Mouse (Mus musculus) hindbrain, postnatal 0 days (tissue): ENCODE measurements around the gene Shisa3. TPM values are rescaled to one million over a fixed set of nuclear protein-coding genes. Genes with fewer than 3 reads are reported as not detected.

ENCODE experiments used
- ATAC-seq: fragments of 200-750 bp; cut with Nextera tagmentation; 2 replicates; pipeline ENCODE4 v1.8.0; 2017; ENCODE audit warnings: mild to moderate bottlenecking, moderate TSS enrichment, moderate library complexity
- DNase-seq: peaks from one replicate; pipeline ENCODE4 v3.0.0-alpha.2; 2015; ENCODE audit warnings: low spot score
- H3K27ac ChIP-seq: fragments of 300-500 bp; sonication (generic); 2 replicates; pipeline ENCODE4 v1.5.1; 2014; ENCODE audit warnings: mild to moderate bottlenecking
- H3K27me3 ChIP-seq: fragments of 300-500 bp; sonication (generic); 2 replicates; pipeline ENCODE4 v1.6.1; 2014; ENCODE audit warnings: low read length, mixed read lengths; ENCODE audit not compliant: insufficient read depth
- H3K36me3 ChIP-seq: fragments of 300-500 bp; sonication (generic); 2 replicates; pipeline ENCODE4 v1.6.1; 2014; ENCODE audit warnings: low read length, mixed read lengths; ENCODE audit not compliant: insufficient read depth
- H3K4me1 ChIP-seq: fragments of 300-500 bp; sonication (generic); 2 replicates; pipeline ENCODE4 v1.6.1; 2014; ENCODE audit warnings: antibody characterized with exemption, low read length, mixed read lengths; ENCODE audit not compliant: insufficient read depth
- H3K4me2 ChIP-seq: fragments of 300-500 bp; sonication (generic); 2 replicates; pipeline ENCODE4 v1.6.1; 2014; ENCODE audit warnings: low read depth, mild to moderate bottlenecking, low read length, moderate library complexity, mixed read lengths
- H3K4me3 ChIP-seq: fragments of 300-500 bp; sonication (generic); 2 replicates; pipeline ENCODE4 v1.5.1; 2014; ENCODE audit warnings: low read length
- H3K9ac ChIP-seq: fragments of 300-500 bp; sonication (generic); replicated peaks from 2 replicates; pipeline ENCODE4 v1.6.1; 2014; ENCODE audit warnings: mild to moderate bottlenecking, low read length, moderate library complexity, mixed read lengths
- H3K9me3 ChIP-seq: fragments of 300-500 bp; sonication (generic); 2 replicates; pipeline ENCODE4 v1.6.1; 2016; ENCODE audit warnings: low read length, mixed read lengths
- CTCF ChIP-seq: IDR thresholded peaks from 2 replicates; pipeline ENCODE4 v1.5.1; 2016; ENCODE audit warnings: antibody characterized with exemption, control low read depth, low read depth
- WGBS: fragments of 180-500 bp; shearing (Covaris S2); extraction: QIAGEN DNeasy Blood & Tissue Kit; methylation state at CpG from one replicate; pipeline ENCODE4 v1.1.7; 2014; 5-methylcytosine and 5-hydroxymethylcytosine counted together
- polyA plus RNA-seq: library from polyadenylated mRNA; unstranded; fragments of >200 nt; fragmentation: Nextera tagmentation; extraction: Ambion mirVana; gene quantifications from 2 replicates; pipeline ENCODE4 v1.2.1, GENCODE M21; 2015
- total RNA-seq: library from RNA; depleted of rRNA; stranded (reverse); fragments of >200 nt; gene quantifications from 2 replicates; pipeline ENCODE4 v1.2.3, GENCODE M21; 2014

The Shisa3 gene
- total and polyA plus RNA-seq, 2 experiments from 2014 or later: 1.6 to 3.2 TPM

DNA sequence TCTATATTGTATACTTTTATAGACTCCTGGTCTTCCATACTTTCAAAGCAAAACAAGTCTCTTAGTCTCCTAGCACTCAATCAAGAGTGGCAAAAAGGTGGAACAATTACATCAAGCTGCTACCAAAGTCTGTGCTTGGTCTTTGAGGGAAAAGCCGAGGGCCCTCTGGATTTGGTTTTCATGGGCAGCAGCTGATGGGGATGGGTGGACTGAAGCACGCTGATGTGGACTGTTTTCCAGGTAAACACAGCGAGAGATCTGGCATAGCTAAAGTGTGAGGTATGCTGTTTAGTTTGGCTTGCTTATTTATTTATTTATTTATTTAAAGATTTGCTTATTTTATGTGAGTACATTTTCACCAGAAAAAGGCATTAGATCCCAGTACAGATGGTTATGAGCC, 45.9 kb downstream of the Shisa3 start:
- no peak overlapping the region for H3K9ac ChIP-seq
- DNase-seq: no peak
- H3K27me3 ChIP-seq: no peaks in the 10 kb centered on the region
- no peak overlapping the region for H3K4me3 ChIP-seq
- TF ChIP-seq CTCF: no peak
- H3K4me1 ChIP-seq: no peaks in the 10 kb centered on the region
- no peak overlapping the region for H3K4me2 ChIP-seq
- WGBS: 98% methylated on average over 3 of the region's 3 CpGs
- H3K36me3 ChIP-seq: 0 out of 2 replicates have a peak, but pooled peaks cover 12% of the 10 kb centered on the region
- ATAC-seq: no peak
- H3K9me3 ChIP-seq: no peaks in the 10 kb centered on the region
- no peak overlapping the region for H3K27ac ChIP-seq

DNA sequence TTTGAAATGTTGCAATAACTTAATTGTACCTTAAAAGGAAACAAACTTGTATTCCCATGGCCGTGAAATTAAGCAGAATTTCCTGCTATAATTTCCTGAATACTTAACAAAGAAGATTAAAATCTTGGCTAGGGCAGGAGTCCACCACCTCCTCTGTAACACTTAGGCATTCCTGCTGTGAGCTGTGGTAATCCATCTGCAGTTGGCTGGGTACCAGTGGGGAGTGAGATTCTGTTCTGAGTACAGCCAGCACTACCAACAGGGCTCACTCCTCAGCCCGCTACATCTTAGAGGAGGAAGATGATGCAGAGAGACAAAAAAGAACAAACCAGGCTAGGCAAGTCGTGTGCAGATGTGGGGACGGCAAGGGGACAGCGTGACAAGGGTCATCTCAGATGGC, 46.9 kb downstream of the Shisa3 start:
- H3K27ac ChIP-seq: no peak overlapping the region
- DNase-seq (peak; percentile 46), ATAC-seq (0 out of 2 replicates have a peak, but pooled peaks have one; percentile 18)
- no peaks in the 10 kb centered on the region for H3K27me3 ChIP-seq
- no peak overlapping the region for H3K4me2 ChIP-seq
- TF ChIP-seq CTCF: no peak
- no peak overlapping the region for H3K4me3 ChIP-seq
- H3K9me3 ChIP-seq: no peaks in the 10 kb centered on the region
- H3K4me1 ChIP-seq: no peaks in the 10 kb centered on the region
- H3K9ac ChIP-seq: no peak overlapping the region
- 56% methylated on average over 5 of the region's 5 CpGs for WGBS
- H3K36me3 ChIP-seq: 0 out of 2 replicates have a peak, but pooled peaks cover 6% of the 10 kb centered on the region

DNA sequence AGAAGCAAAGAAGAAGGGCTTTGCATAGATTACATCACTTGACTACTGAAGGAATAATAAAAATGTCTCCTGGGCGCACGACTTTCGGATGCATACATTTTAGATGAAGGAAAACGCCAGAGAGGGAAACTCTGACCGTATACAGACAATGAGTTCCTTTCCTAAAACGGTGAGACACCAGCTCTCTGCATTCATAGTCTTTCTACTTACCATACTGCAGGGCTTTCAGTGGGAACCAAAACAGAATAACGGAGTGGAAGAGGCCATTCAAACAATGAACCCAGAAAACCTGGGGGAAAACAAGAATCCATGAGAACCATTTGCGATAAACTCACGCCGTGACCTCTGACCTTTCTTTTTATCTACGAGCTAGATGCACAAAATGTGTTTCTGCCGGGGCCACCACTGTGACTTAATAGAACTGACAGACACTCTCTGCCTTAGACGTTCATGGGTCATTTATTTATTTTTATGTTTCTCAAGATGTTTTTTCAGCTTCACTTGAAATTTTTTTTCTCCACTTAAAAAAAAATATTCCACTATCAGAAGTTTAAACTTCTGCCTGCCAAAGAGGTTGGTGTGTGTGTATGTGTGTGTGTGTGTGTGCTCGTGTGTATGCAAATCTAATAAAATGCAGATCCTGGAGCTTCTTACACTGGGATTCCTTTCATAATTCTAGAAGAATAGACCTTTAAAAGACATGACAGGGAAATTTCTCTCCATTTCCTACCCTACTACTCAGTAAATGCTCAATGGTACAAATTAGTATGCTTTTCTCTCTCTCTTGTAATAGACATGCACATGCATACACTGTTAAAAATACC, 48.2 kb downstream of the Shisa3 start:
- Histone ChIP-seq H3K9ac (no peak overlapping the region), H3K9me3 (no peaks in the 10 kb centered on the region), H3K4me3 (no peak overlapping the region), H3K36me3 (0 out of 2 replicates have a peak, but pooled peaks cover 6% of the 10 kb centered on the region), H3K27ac (no peak overlapping the region), H3K4me2 (no peak overlapping the region), H3K4me1 (no peaks in the 10 kb centered on the region), H3K27me3 (no peaks in the 10 kb centered on the region)
- no peak for DNase-seq
- 36% methylated on average over 14 of the region's 14 CpGs for WGBS
- no peak for TF ChIP-seq CTCF
- no peak for ATAC-seq

DNA sequence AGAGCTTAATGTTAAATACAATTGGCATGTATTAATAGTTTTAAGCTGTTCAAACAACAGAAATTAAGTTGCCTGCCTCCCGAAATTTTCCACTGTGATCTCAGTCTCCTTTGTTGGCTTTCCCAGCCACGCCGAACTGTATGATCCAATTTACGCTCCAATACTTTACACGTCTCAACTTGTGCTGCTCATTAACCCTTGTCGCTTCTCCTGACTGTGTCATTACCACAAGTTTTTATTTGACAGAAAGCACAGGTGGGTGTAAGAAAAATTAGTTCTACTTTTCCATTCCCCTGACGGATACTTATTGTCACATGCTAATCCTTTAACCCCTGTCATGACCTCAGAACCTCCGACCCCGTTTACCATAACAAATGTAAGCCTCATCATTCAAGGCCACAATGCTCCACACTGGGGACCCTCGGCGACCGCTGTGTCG, 49.2 kb downstream of the Shisa3 start:
- Histone ChIP-seq H3K4me3 (no peak overlapping the region), H3K27ac (no peak overlapping the region), H3K27me3 (no peaks in the 10 kb centered on the region), H3K9ac (no peak overlapping the region), H3K9me3 (no peaks in the 10 kb centered on the region), H3K36me3 (no peaks in the 10 kb centered on the region), H3K4me1 (no peaks in the 10 kb centered on the region), H3K4me2 (no peak overlapping the region)
- TF ChIP-seq CTCF: no peak
- 32% methylated on average over 13 of the region's 13 CpGs for WGBS
- DNase-seq: no peak
- no peak for ATAC-seq

DNA sequence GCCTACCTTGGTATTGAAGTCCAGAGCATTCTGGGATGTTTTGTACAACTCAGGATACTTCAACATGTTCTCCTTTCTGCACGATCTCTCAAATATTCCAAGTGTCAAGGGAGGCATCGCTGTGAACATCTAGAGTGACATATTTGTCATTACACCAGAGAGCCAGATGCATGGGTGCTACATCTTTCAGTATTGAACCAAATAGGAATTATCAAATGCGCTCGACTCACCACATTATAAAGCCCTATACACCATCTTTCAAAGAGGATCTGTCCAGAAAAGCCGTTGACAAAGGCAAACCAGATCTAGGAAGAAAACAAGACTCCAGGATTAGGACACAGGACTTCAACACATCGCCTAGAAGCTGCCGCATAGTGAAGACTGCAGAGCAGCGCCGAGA, 52.2 kb downstream of the Shisa3 start:
- H3K4me2 ChIP-seq: no peak overlapping the region
- DNase-seq (no peak), ATAC-seq (no peak)
- H3K9me3 ChIP-seq: no peaks in the 10 kb centered on the region
- no peak for TF ChIP-seq CTCF
- H3K9ac ChIP-seq: no peak overlapping the region
- H3K4me1 ChIP-seq: no peaks in the 10 kb centered on the region
- no peak overlapping the region for H3K4me3 ChIP-seq
- H3K36me3 ChIP-seq: peaks cover 4% of the 10 kb centered on the region; the same call in 1 of the 2 replicates
- 90% methylated on average over 9 of the region's 9 CpGs for WGBS
- no peaks in the 10 kb centered on the region for H3K27me3 ChIP-seq
- no peak overlapping the region for H3K27ac ChIP-seq

DNA sequence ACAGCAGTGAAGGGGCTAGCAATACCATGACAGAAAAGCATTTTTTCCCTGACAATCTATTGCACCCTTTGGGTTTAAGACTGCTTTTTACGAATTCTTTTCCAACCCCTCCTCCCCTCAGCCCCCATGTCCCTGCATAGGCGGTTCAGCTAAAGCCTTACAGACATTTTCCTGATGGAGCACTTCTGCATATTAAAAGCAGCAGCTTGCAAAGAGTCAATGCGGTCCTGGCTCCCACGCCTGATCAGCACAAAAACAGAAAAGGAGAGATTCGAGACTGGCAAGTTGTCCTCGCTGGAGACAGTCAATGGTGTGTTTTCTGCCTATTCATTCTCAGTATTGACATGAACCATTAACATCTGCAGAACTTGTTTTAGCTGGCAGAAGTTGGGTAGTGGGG, 55.0 kb downstream of the Shisa3 start:
- no peak for TF ChIP-seq CTCF
- Histone ChIP-seq H3K36me3 (peaks cover 13% of the 10 kb centered on the region; the same call in 1 of the 2 replicates), H3K4me3 (no peak overlapping the region), H3K9ac (no peak overlapping the region), H3K4me1 (no peaks in the 10 kb centered on the region), H3K4me2 (no peak overlapping the region), H3K27me3 (no peaks in the 10 kb centered on the region), H3K9me3 (no peaks in the 10 kb centered on the region), H3K27ac (no peak overlapping the region)
- ATAC-seq (no peak), DNase-seq (no peak)
- 30% methylated on average over 6 of the region's 6 CpGs for WGBS

DNA sequence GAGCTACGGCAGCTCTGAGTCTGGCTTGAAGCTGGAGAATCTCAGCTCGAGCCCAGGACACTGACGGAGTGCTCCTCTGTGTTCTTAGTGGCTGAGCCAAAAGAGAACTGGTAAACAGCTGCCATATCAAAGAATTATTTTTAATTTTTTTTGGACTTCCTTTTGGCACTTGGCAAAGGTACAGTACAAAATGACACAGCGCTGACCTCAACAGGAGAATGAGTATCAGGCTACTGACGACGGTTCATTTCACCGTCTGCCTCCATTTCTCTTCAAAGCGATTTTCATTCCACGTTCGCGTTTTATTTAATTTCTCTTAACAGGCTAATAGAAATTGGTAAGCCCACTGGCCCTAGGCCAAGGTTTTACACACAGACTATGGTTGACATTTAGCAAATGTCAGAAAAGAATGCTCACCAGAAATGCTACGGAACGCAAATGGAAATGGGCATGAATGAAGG, 61.8 kb downstream of the Shisa3 start:
- ATAC-seq (peak; percentile 40; the same call in 1 of the 2 replicates), DNase-seq (peak; percentile 18)
- no peak overlapping the region for H3K4me3 ChIP-seq
- H3K9ac ChIP-seq: no peak overlapping the region
- H3K27me3 ChIP-seq: no peaks in the 10 kb centered on the region
- no peak overlapping the region for H3K4me2 ChIP-seq
- no peak overlapping the region for H3K27ac ChIP-seq
- H3K36me3 ChIP-seq: peaks cover 18% of the 10 kb centered on the region; the same call in 1 of the 2 replicates
- 52% methylated on average over 13 of the region's 13 CpGs for WGBS
- H3K9me3 ChIP-seq: no peaks in the 10 kb centered on the region
- no peaks in the 10 kb centered on the region for H3K4me1 ChIP-seq
- no peak for TF ChIP-seq CTCF
